20 mouse cellular contexts compared by ENCODE assay signal in the genomic region with DNA sequence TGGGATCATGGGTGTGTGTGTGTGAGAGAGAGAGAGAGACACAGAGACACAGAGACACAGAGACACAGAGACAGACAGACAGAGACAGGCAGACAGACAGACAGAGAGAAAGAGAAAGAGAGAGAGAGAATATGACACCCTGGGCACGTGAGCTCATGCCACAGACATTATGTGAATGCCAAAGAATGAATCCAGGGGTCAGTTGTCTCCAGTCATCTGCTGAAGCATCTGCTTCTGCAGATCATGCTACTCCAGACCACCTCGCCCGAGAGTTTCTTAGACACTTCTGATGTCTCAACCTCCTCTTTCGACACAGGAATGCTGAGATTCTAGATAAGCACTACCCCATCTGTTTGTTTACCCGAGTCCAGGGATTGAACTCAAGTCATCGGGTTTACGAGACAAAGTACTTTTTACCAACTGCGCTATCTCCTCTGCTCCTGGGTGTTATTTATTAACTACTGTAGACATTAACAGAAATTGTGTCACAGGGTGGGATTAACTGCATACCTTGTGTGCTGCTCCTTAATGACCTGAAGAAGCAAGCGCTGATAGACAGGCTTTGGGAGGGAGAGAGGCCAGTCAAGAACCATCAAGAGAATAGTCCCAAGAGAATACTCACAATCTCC.
DNase-seq lines count a peak whose midpoint lies in the region; ATAC-seq and TF ChIP-seq lines count a peak whose summit lies in the region.
"Had no signal": no experiment of that assay in that cellular context is flagged by ENCODE, and none has a peak within 500 bp of the region (broad histone marks: within the 10 kb centered on the region; RNA-seq: fewer than 3 reads in every experiment).

No protein-coding gene starts in this region.

- no peak overlapping the region for H3K4me3 ChIP-seq in liver, adult 2 months (ENCODE audit: insufficient read depth, low read depth, low read length)
- no peak overlapping the region for H3K4me3 ChIP-seq in embryonic facial prominence, embryonic 10.5 days
- H3K4me3 ChIP-seq in intestine, postnatal 0 days (ENCODE audit: low read depth, low read length): no peak overlapping the region
- no peak overlapping the region for H3K4me3 ChIP-seq in liver, embryonic 14.5 days (ENCODE audit: insufficient read depth in 1 of 2, low read depth in 2 of 2, low read length in 2 of 2)
- H3K4me3 ChIP-seq: forebrain, embryonic 13.5 days; limb, embryonic 15.5 days; midbrain, embryonic 15.5 days had no signal

- no peak for TF ChIP-seq EP300 in liver, embryonic 14.5 days (IDR thresholded peaks at IDR 0.05; ENCODE audit: low read depth)

- peak; percentile 77 for ATAC-seq in intestine, postnatal 0 days
- peak; percentile 33; the same call in 1 of the 2 replicates for ATAC-seq in liver, embryonic 14.5 days (ENCODE audit: insufficient read depth)
- ATAC-seq: forebrain, embryonic 13.5 days; midbrain, embryonic 15.5 days had no signal

- 18% methylated on average over 9 of the region's 9 CpGs for WGBS in liver, adult 2 months
- WGBS in embryonic facial prominence, embryonic 10.5 days: 77% methylated on average over 9 of the region's 9 CpGs
- 29% methylated on average over 9 of the region's 9 CpGs for WGBS in intestine, postnatal 0 days
- 40% methylated on average over 9 of the region's 9 CpGs for WGBS in liver, embryonic 14.5 days (ENCODE audit: insufficient replicate concordance)

- H3K36me3 ChIP-seq in liver, adult 2 months (ENCODE audit: control insufficient read depth, insufficient read depth, low read length): no peaks in the 10 kb centered on the region
- H3K36me3 ChIP-seq in embryonic facial prominence, embryonic 10.5 days (replicated peaks): no peaks in the 10 kb centered on the region
- H3K36me3 ChIP-seq in intestine, postnatal 0 days (ENCODE audit: control insufficient read depth, insufficient read depth): no peaks in the 10 kb centered on the region
- no peaks in the 10 kb centered on the region for H3K36me3 ChIP-seq in liver, embryonic 14.5 days (replicated peaks; ENCODE audit: control insufficient read depth, insufficient read depth, low read depth)
- H3K36me3 ChIP-seq: limb, embryonic 15.5 days; midbrain, embryonic 15.5 days had no signal

- H3K27me3 ChIP-seq in liver, adult 2 months (ENCODE audit: control insufficient read depth, insufficient read depth, low read length): no peaks in the 10 kb centered on the region
- no peaks in the 10 kb centered on the region for H3K27me3 ChIP-seq in embryonic facial prominence, embryonic 10.5 days (replicated peaks; ENCODE audit: low read depth, poor library complexity, severe bottlenecking)
- no peaks in the 10 kb centered on the region for H3K27me3 ChIP-seq in intestine, postnatal 0 days (replicated peaks; ENCODE audit: control insufficient read depth, insufficient read depth, low read length)
- H3K27me3 ChIP-seq in liver, embryonic 14.5 days (ENCODE audit: control insufficient read depth, insufficient read depth, low read length): no peaks in the 10 kb centered on the region
- H3K27me3 ChIP-seq: forebrain, embryonic 13.5 days; limb, embryonic 15.5 days; midbrain, embryonic 15.5 days had no signal

- H3K9ac ChIP-seq in liver, adult 2 months (ENCODE audit: low read depth, low read length): no peak overlapping the region
- H3K9ac ChIP-seq in intestine, postnatal 0 days (ENCODE audit: low read depth, low read length): no peak overlapping the region
- no peak overlapping the region for H3K9ac ChIP-seq in liver, embryonic 14.5 days (replicated peaks)
- H3K9ac ChIP-seq: forebrain, embryonic 13.5 days; hindbrain, embryonic 14.5 days; limb, embryonic 15.5 days; midbrain, embryonic 15.5 days had no signal

- TF ChIP-seq POLR2A in liver, adult 2 months (IDR thresholded peaks at IDR 0.05; ENCODE audit: extremely low read depth, insufficient read depth, low read length): no peak

- H3K4me1 ChIP-seq in liver, adult 2 months (ENCODE audit: control insufficient read depth, insufficient read depth, low read length): peaks cover 4% of the 10 kb centered on the region; the same call in 1 of the 2 replicates
- peaks cover 40% of the 10 kb centered on the region for H3K4me1 ChIP-seq in embryonic facial prominence, embryonic 10.5 days
- H3K4me1 ChIP-seq in intestine, postnatal 0 days (replicated peaks; ENCODE audit: control insufficient read depth, insufficient read depth, low read length): no peaks in the 10 kb centered on the region
- H3K4me1 ChIP-seq in liver, embryonic 14.5 days (replicated peaks; ENCODE audit: control insufficient read depth in 2 of 2, insufficient read depth in 2 of 2, low read length in 1 of 2): peaks cover 0 to 8% of the 10 kb centered on the region in 2 experiments; a peak in 1 of 4 replicates

- no peak overlapping the region for H3K27ac ChIP-seq in liver, adult 2 months (replicated peaks; ENCODE audit: insufficient read depth, low read depth, low read length)
- peak overlapping the region; percentile 70 for H3K27ac ChIP-seq in embryonic facial prominence, embryonic 10.5 days (replicated peaks)
- no peak overlapping the region for H3K27ac ChIP-seq in intestine, postnatal 0 days (ENCODE audit: low read depth, low read length)
- H3K27ac ChIP-seq in liver, embryonic 14.5 days: no peak overlapping the region
- H3K27ac ChIP-seq: forebrain, embryonic 13.5 days; hindbrain, embryonic 14.5 days; limb, embryonic 15.5 days; macrophage; midbrain, embryonic 15.5 days had no signal

- peak; percentile 74 for DNase-seq in liver, adult 2 months (ENCODE audit: extremely low read depth, low read depth, low spot score)
- no peak for DNase-seq in liver
- no peak for DNase-seq in embryonic facial prominence, embryonic 10.5 days (ENCODE audit: low spot score)
- DNase-seq in liver, embryonic 14.5 days (ENCODE audit: low read depth in 3 of 3, low spot score in 3 of 3): peak in 1 of 3 experiments; percentile 15
- no peak for DNase-seq in spleen, adult 18-20 months
- DNase-seq in layer of hippocampus, adult 9-11 months: no peak
- no peak for DNase-seq in right cerebral cortex, adult 2 months (ENCODE audit: low spot score in 2 of 2)
- DNase-seq: adrenal gland, postnatal 36 days; cerebellum, postnatal 10 days; gastrocnemius, postnatal 36 days; heart, postnatal 14 days; kidney, adult 2 months; thymus, adult 2 months had no signal

- H3K4me2 ChIP-seq in intestine, postnatal 0 days (replicated peaks; ENCODE audit: low read depth): no peak overlapping the region
- H3K4me2 ChIP-seq in liver, embryonic 14.5 days (ENCODE audit: low read depth): no peak overlapping the region
- H3K4me2 ChIP-seq: forebrain, embryonic 13.5 days; heart, embryonic 11.5 days; hindbrain, embryonic 14.5 days; limb, embryonic 15.5 days; midbrain, embryonic 15.5 days had no signal

- TF ChIP-seq CTCF in liver, adult 2 months (IDR thresholded peaks at IDR 0.05; ENCODE audit: low read depth, low read length): no peak
- TF ChIP-seq CTCF in intestine, postnatal 0 days (IDR thresholded peaks at IDR 0.05; ENCODE audit: low read depth): no peak
- TF ChIP-seq CTCF in liver, embryonic 14.5 days (IDR thresholded peaks at IDR 0.05; ENCODE audit: low read depth): no peak

- H3K9me3 ChIP-seq in embryonic facial prominence, embryonic 10.5 days: no peaks in the 10 kb centered on the region
- H3K9me3 ChIP-seq in intestine, postnatal 0 days (ENCODE audit: control insufficient read depth): no peaks in the 10 kb centered on the region
- H3K9me3 ChIP-seq in liver, embryonic 14.5 days (ENCODE audit: control insufficient read depth, low read length): no peaks in the 10 kb centered on the region
- H3K9me3 ChIP-seq: forebrain, embryonic 13.5 days; limb, embryonic 15.5 days; midbrain, embryonic 15.5 days had no signal

- no peaks in the 10 kb centered on the region for H3K79me2 ChIP-seq in liver, adult 2 months (ENCODE audit: control insufficient read depth, insufficient read depth, low read length)
